Mouse (Mus musculus) liver, adult 2 months (tissue): ENCODE results near the gene Slc23a2.

Source experiments
- CTCF ChIP-seq: fragments of 200-500 bp; IDR thresholded peaks from 2 replicates; pipeline ENCODE4 v1.5.1; 2011; ENCODE audit warnings: low read depth, low read length, control low read depth
- POLR2A ChIP-seq: fragments of 200-500 bp; IDR thresholded peaks from 2 replicates; pipeline ENCODE4 v1.6.1; 2011; ENCODE audit warnings: low read length, control low read depth; ENCODE audit not compliant: insufficient read depth; ENCODE audit errors: extremely low read depth

- TF ChIP-seq CTCF (no peak), POLR2A (no peak)
Measured at GRCm38 (mm10) chr2:132079139-132079538, 65.8 kb downstream of the Slc23a2 start.
